ENCODE assay signal across 8 mouse cellular contexts in genomic region chr3:37640162-37640721, GRCm38 (mm10). TPM values are rescaled to one million over a fixed set of nuclear protein-coding genes. Genes with fewer than 3 reads are reported as not detected.
DNase-seq lines count a peak whose midpoint lies in the region; ATAC-seq and TF ChIP-seq lines count a peak whose summit lies in the region.

No protein-coding gene starts in this region.

- peak overlapping the region; percentile 84 for H3K4me3 ChIP-seq in layer of hippocampus, adult 2 months
- H3K4me3 ChIP-seq in forebrain, embryonic 15.5 days: peak overlapping the region; percentile 65
- peak overlapping the region; percentile 72 for H3K4me3 ChIP-seq in hindbrain, embryonic 11.5 days (ENCODE audit: low read depth, low read length)
- peak overlapping the region; percentile 91 for H3K4me3 ChIP-seq in limb, embryonic 11.5 days (ENCODE audit: low read depth, low read length)
- peak overlapping the region; percentile 90 for H3K4me3 ChIP-seq in midbrain, postnatal 0 days (ENCODE audit: low read depth, low read length)
- peak overlapping the region; percentile 68 for H3K4me3 ChIP-seq in thymus, adult 2 months (ENCODE audit: control insufficient read depth, insufficient read depth, low read length)

- peaks cover 16% of the 10 kb centered on the region for H3K4me1 ChIP-seq in forebrain, embryonic 15.5 days
- no peaks in the 10 kb centered on the region for H3K4me1 ChIP-seq in hindbrain, embryonic 11.5 days (replicated peaks; ENCODE audit: control insufficient read depth, insufficient read depth, low read length)
- H3K4me1 ChIP-seq in limb, embryonic 11.5 days (ENCODE audit: control insufficient read depth, insufficient read depth, low read length): peaks cover 17% of the 10 kb centered on the region
- peaks cover 3% of the 10 kb centered on the region; the same call in 1 of the 2 replicates for H3K4me1 ChIP-seq in midbrain, postnatal 0 days (ENCODE audit: insufficient read depth, low read length)
- peaks cover 3% of the 10 kb centered on the region; the same call in 1 of the 2 replicates for H3K4me1 ChIP-seq in thymus, adult 2 months (replicated peaks; ENCODE audit: control insufficient read depth, insufficient read depth, low read length)

- peak in 1 of 2 experiments; percentile 43 for DNase-seq in layer of hippocampus, adult 2 months (ENCODE audit: low spot score in 2 of 2)
- DNase-seq in layer of hippocampus, adult 8-10 months (ENCODE audit: low spot score in 2 of 2): no peak
- peak; percentile 42 to 72 for DNase-seq in adrenal gland, postnatal 36 days
- DNase-seq in hindbrain, embryonic 11.5 days (ENCODE audit: low spot score): peak; percentile 72
- peak; percentile 70 for DNase-seq in limb, embryonic 11.5 days (ENCODE audit: low spot score)
- DNase-seq in midbrain, postnatal 0 days (ENCODE audit: low spot score): peak; percentile 50
- peak; percentile 54 for DNase-seq in thymus, adult 2 months

- TF ChIP-seq CTCF in layer of hippocampus, adult 2 months (conservative IDR thresholded peaks at IDR 0.05): no peak
- no peak for TF ChIP-seq CTCF in midbrain, postnatal 0 days (IDR thresholded peaks at IDR 0.05)
- no peak for TF ChIP-seq CTCF in thymus, adult 2 months (IDR thresholded peaks at IDR 0.05; ENCODE audit: borderline replicate concordance, control insufficient read depth, extremely low read depth, insufficient read depth, low read length, poor library complexity)

- no peak for TF ChIP-seq POLR2A in thymus, adult 2 months (IDR thresholded peaks at IDR 0.05; ENCODE audit: control insufficient read depth, extremely low read depth, insufficient read depth, low read length, poor library complexity)

- peak overlapping the region; percentile 94 for H3K27ac ChIP-seq in layer of hippocampus, adult 2 months
- peak overlapping the region; percentile 88 for H3K27ac ChIP-seq in forebrain, embryonic 15.5 days (replicated peaks)
- peak overlapping the region; percentile 67 for H3K27ac ChIP-seq in hindbrain, embryonic 11.5 days (ENCODE audit: low read depth, low read length)
- peak overlapping the region; percentile 76 for H3K27ac ChIP-seq in limb, embryonic 11.5 days (replicated peaks; ENCODE audit: low read depth, low read length)
- H3K27ac ChIP-seq in midbrain, postnatal 0 days (ENCODE audit: low read depth, low read length): peak overlapping the region; percentile 85
- no peak overlapping the region for H3K27ac ChIP-seq in thymus, adult 2 months (ENCODE audit: control insufficient read depth, insufficient read depth, low read length)

- no peaks in the 10 kb centered on the region for H3K27me3 ChIP-seq in forebrain, embryonic 15.5 days
- no peaks in the 10 kb centered on the region; the same call in 1 of the 2 replicates for H3K27me3 ChIP-seq in hindbrain, embryonic 11.5 days (ENCODE audit: control insufficient read depth, insufficient read depth, low read length)
- no peaks in the 10 kb centered on the region for H3K27me3 ChIP-seq in limb, embryonic 11.5 days (ENCODE audit: control insufficient read depth, insufficient read depth, low read length)
- peaks cover 3% of the 10 kb centered on the region; the same call in 1 of the 2 replicates for H3K27me3 ChIP-seq in midbrain, postnatal 0 days (ENCODE audit: insufficient read depth, low read length)
- no peaks in the 10 kb centered on the region for H3K27me3 ChIP-seq in thymus, adult 2 months (ENCODE audit: control insufficient read depth, insufficient read depth, low read length)

- no peaks in the 10 kb centered on the region for H3K9me3 ChIP-seq in forebrain, embryonic 15.5 days
- no peaks in the 10 kb centered on the region for H3K9me3 ChIP-seq in hindbrain, embryonic 11.5 days (ENCODE audit: control insufficient read depth, low read length)
- H3K9me3 ChIP-seq in limb, embryonic 11.5 days (ENCODE audit: control insufficient read depth, low read length): no peaks in the 10 kb centered on the region
- H3K9me3 ChIP-seq in midbrain, postnatal 0 days (ENCODE audit: low read length): no peaks in the 10 kb centered on the region

- peak; percentile 86 for ATAC-seq in forebrain, embryonic 15.5 days (replicated peaks)
- ATAC-seq in hindbrain, embryonic 11.5 days (ENCODE audit: low FRiP score): peak; percentile 71
- peak; percentile 67 for ATAC-seq in limb, embryonic 11.5 days (ENCODE audit: insufficient number of reproducible peaks, low FRiP score, low TSS enrichment, low read depth)
- peak; percentile 79 for ATAC-seq in midbrain, postnatal 0 days (ENCODE audit: low FRiP score)

- H3K36me3 ChIP-seq in forebrain, embryonic 15.5 days: 0 out of 2 replicates have a peak, but pooled peaks cover 5% of the 10 kb centered on the region
- H3K36me3 ChIP-seq in hindbrain, embryonic 11.5 days (ENCODE audit: control insufficient read depth, insufficient read depth, low read length): no peaks in the 10 kb centered on the region
- peaks cover 7% of the 10 kb centered on the region; the same call in 1 of the 2 replicates for H3K36me3 ChIP-seq in limb, embryonic 11.5 days (ENCODE audit: control insufficient read depth, insufficient read depth, low read length)
- 0 out of 2 replicates have a peak, but pooled peaks cover 7% of the 10 kb centered on the region for H3K36me3 ChIP-seq in midbrain, postnatal 0 days (ENCODE audit: insufficient read depth, low read length)
- H3K36me3 ChIP-seq in thymus, adult 2 months (ENCODE audit: control insufficient read depth, insufficient read depth, low read length): no peaks in the 10 kb centered on the region

- H3K4me2 ChIP-seq in forebrain, embryonic 15.5 days (replicated peaks): peak overlapping the region; percentile 83
- peak overlapping the region; percentile 87 for H3K4me2 ChIP-seq in hindbrain, embryonic 11.5 days (replicated peaks; ENCODE audit: low read depth, low read length)
- peak overlapping the region; percentile 82 for H3K4me2 ChIP-seq in limb, embryonic 11.5 days (ENCODE audit: low read depth, severe bottlenecking)
- H3K4me2 ChIP-seq in midbrain, postnatal 0 days (ENCODE audit: low read depth, low read length, poor library complexity, severe bottlenecking): peak overlapping the region; percentile 65

- H3K9ac ChIP-seq in forebrain, embryonic 15.5 days (replicated peaks): peak overlapping the region; percentile 66
- peak overlapping the region; percentile 73 for H3K9ac ChIP-seq in hindbrain, embryonic 11.5 days (ENCODE audit: low read depth, low read length)
- peak overlapping the region; percentile 90 for H3K9ac ChIP-seq in limb, embryonic 11.5 days (ENCODE audit: low read length)
- peak overlapping the region; percentile 86 for H3K9ac ChIP-seq in midbrain, postnatal 0 days (replicated peaks; ENCODE audit: low read length, poor library complexity, severe bottlenecking)

- under 1% methylated on average over 71 of the region's 86 CpGs for WGBS in forebrain, embryonic 15.5 days
- under 1% methylated on average over 70 of the region's 86 CpGs for WGBS in hindbrain, embryonic 11.5 days
- under 1% methylated on average over 80 of the region's 86 CpGs for WGBS in limb, embryonic 11.5 days
- under 1% methylated on average over 68 of the region's 86 CpGs for WGBS in midbrain, postnatal 0 days
- 1% methylated on average over 86 of the region's 86 CpGs for WGBS in thymus, adult 2 months

RNA-seq across cellular contexts. Expression of gene Spry1, which starts 0.5 kb away (rescaled TPM):
- total RNA-seq in layer of hippocampus, adult 2 months (2021): 10 to 100 TPM; 12.1 to 13.1 TPM
- total RNA-seq in layer of hippocampus, adult 8-10 months (2022): 10 to 100 TPM in 2 of 4 experiments, 1 to 10 TPM in 2; 9.0 to 13.6 (median 10.1) TPM
- total RNA-seq in adrenal gland, postnatal 36 days (2021): 10 to 100 TPM; 25.1 to 31.4 TPM
- 4.3 and 5.6 TPM in 2 replicates for polyA plus RNA-seq in forebrain, embryonic 15.5 days (2015; fragmentation: Nextera tagmentation; extraction: Ambion mirVana)
- polyA plus RNA-seq in hindbrain, embryonic 11.5 days (2014; fragmentation: Nextera tagmentation; extraction: Ambion mirVana): 5.8 and 8.0 TPM in 2 replicates
- 18.5 and 19.8 TPM in 2 replicates for polyA plus RNA-seq in limb, embryonic 11.5 days (2014; fragmentation: Nextera tagmentation; extraction: Ambion mirVana)
- 24.9 and 31.9 TPM in 2 replicates for total RNA-seq in midbrain, postnatal 0 days (2014; rRNA removed)
- polyA plus RNA-seq in midbrain, postnatal 0 days (2015; fragmentation: Nextera tagmentation; extraction: Ambion mirVana): 5.9 TPM in 2 replicates
- 10.0 and 12.7 TPM in 2 replicates for polyA plus RNA-seq in thymus, adult 2 months (2012; rRNA removed)

Comparison
In these comparisons a context has a peak if more than half of its experiments do, and no peak if none do; other contexts are left out.
1. DNase-seq: peak in adrenal gland, postnatal 36 days (2 of 2), hindbrain, embryonic 11.5 days (single experiment), limb, embryonic 11.5 days (single experiment), midbrain, postnatal 0 days (single experiment) and thymus, adult 2 months (single experiment); none in layer of hippocampus, adult 8-10 months (0 of 2).
2. Peak in every context shown above with its lines, with median percentiles within 50 percentile points of each other: H3K4me3 ChIP-seq, ATAC-seq, H3K4me2 ChIP-seq and H3K9ac ChIP-seq.